Mouse (Mus musculus): ENCODE data around the gene Brsk2.
A peak's percentile ranks its signal among the peaks of the same experiment; 100 is the strongest.

The Brsk2 gene

DNA sequence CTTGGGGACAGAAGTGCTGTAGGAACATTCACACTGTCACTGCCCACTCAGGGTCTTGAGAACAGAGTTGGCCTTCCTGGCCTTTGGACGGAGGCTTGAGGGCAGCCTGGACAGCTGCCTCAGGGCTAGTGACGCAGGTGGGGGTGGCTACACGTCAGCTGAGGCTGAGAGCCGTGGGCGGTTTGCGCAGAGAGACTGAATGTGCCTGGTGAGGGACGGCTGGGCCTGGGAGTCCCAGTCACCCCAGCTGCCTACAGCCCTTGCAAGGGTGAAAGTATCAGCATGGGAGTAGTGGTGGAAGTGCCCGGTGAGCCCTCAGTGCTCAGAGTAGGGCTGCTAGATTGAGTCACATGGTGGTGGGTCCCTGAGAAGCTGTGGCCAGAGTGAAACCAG, 6.6 kb downstream of the Brsk2 start:
- DNase-seq (ENCODE audit: low read depth): no peak

DNA sequence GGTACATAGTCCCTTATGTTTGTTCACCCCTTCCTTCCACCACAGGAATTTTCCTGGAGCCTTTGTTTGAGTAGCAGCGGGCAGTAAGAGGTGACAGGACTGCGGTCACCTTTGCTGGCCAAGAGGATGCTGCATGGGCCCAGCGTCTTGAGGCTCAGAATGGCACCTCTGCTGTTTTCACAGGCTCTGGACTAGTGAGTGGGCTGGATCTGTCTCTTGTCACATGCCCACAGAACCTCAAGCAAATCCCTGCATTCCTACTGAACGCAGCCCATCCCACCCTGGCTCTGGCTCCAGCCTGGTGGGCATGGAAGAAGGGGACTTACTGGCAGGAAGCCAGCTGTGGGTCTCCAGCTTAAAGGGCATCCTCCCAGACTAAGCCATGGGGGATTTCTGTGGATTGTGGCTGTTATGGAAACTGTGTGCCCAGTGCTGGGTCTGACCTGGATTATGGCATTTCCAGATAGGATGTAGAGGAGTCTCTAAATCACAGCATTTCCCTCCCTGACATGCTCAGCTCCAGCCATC, 8.0 kb downstream of the Brsk2 start:
- DNase-seq (ENCODE audit: low read depth): no peak

DNA sequence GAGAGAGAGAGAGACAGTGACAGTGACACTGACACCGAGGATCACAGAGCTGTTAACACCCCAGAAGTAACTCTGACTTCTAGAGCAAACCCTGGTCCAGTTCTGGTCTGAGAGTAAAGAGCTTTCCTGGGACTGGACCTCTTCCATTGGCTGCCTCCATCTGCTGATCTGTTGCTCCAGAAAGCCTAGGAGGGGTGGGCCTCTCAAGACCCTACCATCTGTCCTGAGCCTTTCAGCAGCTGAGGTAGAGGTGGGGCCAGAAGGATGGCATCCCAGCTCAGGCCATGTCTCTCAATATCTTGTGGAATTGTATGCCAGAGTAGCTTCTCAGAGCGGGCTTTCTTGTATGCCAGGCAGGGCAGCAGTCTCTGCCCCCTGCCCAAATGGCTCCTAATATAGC, 8.7 kb downstream of the Brsk2 start:
- no peak for DNase-seq (ENCODE audit: low read depth)

DNA sequence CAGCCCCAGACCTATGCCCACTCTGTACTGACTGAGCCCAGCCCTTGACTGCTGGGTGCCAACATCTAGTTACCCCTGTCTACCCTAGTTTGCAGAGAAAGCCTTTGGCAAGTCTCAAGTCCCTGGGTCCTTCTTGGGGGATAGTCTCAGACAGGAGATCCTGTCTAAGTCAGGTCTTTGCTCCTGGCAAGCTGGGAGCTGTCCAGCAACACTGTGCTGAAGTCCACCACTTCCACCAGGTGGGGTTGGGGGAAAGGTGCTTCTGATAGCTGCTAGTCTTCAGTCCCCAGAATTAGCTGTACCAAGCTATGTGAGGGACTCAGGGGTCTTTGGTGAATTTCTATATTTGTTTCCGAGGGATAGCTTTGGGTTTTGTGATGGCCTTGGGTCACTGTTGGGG, 9.6 kb downstream of the Brsk2 start:
- peak; percentile 17 for DNase-seq (ENCODE audit: low read depth)

DNA sequence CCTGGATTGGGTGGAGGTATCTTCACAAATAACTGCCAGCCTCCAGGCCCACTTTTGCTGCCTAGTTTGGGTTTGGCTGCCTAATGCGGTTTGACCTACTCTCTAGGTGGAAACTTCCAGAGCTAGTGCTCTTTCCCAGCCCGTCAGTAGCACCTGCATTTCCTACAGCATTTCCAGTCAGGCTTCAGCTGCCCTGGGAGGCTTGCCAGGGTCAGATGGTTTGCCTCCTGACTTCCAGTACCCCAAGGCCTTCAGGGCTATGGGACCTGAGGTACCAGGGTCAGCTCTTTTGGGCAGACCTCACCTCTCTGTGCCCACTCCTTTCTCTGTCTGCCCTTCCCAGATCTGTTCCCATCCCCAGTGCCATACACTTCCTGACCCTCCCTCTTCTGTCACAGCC, 11.4 kb downstream of the Brsk2 start:
- DNase-seq (ENCODE audit: low read depth): no peak

DNA sequence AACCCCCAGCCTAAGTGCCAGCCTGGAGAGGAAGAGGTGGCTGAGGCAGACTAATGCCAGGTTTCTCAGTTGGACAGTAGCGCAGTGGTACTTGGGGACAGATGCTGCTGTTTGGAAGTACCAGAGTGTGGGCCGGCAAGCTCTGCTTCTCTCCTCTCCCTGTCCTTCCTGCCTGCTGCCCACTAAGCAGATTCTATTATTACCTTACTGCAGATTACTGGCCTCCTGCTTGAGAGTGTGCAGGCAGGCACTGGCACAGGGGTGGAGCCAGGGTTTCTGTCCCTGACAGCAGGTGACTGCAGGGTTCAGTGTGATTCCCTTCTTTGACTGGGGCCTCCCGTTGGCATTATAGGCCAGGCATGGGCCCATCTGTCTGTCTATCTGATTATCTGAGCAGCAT, 11.9 kb downstream of the Brsk2 start:
- DNase-seq (ENCODE audit: low read depth): no peak

DNA sequence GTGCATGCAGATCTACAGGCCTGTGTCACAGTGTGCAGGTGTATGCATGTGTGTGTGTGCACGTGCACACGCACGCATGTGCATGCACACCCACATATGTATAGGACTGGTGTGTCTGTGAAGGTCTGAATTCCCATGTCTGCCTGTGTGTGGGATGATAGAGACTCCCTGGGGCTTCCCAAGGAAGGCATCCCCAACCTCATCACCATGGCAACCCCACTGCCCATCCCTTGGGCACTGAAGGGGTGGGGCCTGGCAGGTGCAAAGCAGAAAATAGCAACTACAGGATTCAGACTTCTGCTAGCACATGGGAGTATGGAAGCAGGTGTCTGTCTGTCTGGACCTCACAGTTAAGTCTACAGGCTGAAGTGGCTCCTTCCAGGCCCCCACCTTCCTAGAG, 13.0 kb downstream of the Brsk2 start:
- DNase-seq (ENCODE audit: low read depth): no peak

DNA sequence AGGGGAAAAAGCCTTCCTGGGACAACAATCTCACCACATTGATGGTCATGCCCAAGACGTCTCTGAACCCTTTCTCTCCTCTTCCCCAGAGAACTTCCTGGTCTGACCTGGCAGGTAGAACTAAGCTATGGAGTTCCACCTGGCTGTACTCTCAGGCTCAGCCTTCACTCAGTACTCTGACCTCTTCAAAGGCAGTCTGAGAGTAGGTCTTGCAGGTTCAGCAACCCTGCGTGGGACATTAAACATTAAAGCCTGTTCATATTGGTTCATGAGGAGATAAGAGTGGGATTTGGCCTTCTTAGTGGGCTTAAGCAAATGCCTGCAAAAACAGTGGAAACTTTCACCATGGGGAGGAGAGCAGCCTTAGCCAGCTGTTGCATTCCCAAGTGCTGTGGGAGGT, 16.7 kb downstream of the Brsk2 start:
- DNase-seq (ENCODE audit: low read depth): no peak

DNA sequence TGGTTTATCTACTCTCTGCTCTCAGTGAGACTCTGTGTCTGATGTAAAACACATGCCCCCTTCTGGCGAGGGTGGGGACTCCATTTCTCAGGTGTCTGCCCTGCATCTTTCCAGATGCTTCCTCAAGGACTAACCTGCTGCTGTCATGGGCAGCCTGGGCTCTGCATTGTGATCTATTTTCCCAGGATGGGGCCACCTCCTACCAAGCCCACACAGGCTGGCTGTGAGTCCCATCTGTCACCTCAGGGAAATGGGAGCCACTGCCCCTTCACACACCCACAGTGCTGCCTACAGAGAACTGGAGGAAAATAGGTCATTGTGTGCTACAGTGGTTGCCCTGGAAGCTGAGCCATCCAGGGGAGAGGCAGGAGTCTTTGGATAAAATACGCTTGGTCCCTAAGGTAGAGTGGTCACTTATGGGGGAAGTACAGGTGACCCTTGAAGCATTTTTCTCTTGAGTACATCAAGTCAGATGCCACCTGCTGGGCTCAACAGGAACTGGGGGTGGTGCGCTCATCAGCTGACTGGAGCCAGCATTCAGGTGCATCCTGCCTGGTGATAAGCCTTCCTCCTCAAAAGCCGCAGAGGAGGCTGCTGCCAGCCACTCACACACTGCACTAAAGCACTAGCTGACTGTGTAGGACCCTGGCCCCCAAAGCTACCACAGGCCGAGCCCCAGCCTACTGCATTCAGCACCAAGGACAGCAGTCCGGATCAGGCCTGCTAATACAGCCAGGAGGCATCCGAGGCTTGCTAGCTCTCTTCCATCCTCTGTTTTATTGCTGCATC, 23.5 kb downstream of the Brsk2 start:
- DNase-seq (ENCODE audit: low read depth): peak; percentile 41

DNA sequence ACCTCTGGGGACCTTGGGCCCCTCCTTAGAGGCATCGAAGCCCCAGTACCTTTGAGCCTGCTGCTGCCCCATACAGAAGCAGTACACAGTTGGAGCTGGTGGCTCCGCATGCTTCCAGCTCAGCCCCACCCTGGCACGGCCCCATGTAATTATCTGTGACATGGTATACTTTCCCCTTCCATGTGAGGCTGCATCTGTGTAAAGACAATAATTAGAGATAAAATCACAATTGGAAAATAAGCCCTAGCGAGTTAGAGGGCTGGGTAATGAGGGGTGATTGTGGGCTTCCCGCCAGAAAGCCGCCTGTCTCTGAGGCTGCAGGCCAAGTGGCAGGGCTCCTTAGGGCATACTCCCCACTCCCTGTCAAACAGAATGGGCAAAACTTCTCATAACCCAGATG, 28.5 kb downstream of the Brsk2 start:
- no peak for DNase-seq (ENCODE audit: low read depth)

DNA sequence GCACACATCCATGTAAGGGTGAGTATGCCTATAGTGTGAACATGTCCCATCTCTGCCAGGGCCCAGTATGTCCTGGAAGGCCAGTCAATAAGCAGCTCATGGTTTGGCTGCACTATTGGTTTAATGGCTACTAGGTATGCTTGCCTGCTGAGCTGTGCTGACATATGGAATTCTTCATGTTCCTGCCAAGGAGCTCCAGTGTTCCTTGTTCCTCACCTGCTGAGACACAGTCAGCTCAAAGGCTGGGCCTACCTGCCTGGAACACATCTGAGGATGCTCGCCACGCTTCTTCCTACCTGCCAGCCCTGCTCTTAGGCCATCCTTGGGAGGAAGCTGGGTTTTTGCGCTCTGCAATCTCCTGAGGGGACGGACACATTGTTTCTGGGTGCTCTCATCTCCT, 29.7 kb downstream of the Brsk2 start:
- no peak for DNase-seq (ENCODE audit: low read depth)

DNA sequence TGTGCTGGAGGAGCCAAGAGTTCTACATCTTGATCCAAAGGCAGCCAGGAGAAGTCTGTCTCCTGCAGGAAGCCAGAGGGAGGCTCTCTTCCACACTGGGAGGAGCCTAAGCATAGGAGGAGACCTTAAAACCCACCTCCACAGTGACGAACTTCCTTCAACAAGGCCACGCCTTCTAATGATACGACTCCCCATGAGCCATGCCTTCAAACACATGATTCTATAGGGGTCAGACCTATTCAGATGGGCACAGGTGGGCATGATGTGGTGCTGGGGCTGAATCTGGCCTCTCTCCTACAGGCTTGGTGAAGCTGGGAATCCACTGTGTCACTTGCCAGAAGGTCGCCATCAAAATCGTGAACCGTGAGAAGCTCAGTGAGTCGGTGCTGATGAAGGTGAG, 31.7 kb downstream of the Brsk2 start:
- no peak for DNase-seq (ENCODE audit: low read depth)

DNA sequence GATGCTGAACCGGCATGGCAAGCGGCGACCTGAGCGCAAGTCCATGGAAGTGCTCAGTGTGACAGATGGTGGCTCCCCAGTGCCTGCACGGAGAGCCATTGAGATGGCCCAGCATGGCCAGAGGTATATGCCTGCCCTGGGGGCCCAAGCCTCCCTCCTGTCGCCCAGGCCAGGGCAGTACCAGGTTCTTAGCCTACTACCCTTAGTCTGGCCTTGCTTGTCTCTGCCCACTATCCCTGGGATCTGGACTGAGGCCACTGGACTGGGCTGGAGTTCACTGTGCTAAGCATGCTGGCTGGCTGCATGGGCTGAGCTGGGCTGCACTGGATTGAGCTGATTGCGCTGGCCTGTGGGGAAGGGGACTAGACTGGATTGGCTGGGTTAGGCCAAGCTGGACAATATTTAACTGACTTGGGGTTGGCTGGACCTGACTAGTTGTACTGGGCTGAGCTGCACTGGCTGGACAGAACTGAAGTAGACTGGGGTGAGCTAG, 38.8 kb downstream of the Brsk2 start:
- no peak for DNase-seq (ENCODE audit: low read depth)

DNA sequence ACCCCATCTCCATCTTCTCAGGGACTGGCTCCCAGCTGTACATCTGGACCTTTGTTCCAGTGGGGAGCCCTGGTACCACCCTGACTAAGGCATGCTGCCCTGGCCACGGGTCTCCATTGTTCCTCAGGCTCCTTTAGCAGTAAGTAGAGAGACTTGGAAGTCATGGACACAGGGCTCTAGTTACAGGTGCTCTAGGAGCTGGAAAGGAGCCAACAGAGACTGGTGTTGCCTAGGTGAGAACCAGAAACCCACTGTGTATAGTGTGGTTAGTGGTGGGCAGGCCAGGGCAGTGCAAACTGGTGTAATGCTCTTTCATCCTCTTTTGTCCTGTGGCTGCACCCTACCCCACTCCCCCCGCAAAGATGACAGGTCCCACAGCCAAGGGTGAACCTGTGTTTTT, 41.6 kb downstream of the Brsk2 start:
- DNase-seq (ENCODE audit: low read depth): no peak

DNA sequence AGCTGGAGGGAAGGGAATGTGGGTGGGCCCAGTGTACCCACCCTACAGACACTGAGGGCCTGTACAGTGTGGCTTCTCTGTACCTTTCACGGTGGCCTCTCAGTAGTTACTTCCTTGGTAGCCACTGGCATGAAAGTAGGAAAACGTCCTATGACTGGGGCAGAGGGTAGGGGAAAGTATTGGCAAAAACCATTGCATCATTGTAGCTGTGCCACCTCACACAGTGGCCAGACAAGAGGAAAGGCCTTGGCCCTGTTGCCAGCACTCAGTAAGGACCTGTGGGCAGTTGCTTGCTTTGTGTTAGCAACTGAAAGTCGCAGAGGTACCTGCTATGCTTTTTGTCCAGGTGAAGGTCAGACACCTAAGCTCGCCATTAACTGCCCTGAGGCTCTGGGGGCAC, 44.6 kb downstream of the Brsk2 start:
- DNase-seq (ENCODE audit: low read depth): no peak

DNA sequence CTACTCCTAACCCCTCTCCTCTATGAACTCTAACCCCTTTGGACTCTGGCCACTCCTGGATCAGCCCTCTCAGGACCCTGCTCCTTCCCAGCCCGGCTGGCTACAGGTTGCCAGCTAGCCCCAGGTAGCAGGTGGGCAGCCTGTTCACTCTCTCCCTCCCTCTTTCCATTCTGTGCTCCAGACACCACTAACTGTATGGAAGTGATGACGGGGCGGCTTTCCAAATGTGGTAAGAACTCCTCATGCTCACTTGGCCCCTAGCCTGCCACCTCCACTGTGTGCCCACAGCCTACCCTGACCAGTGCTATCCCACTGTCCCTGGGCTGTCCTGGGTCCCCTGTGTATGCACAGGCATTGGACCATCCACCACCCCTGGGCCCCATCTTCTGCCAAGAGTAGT, 51.1 kb downstream of the Brsk2 start:
- DNase-seq (ENCODE audit: low read depth): no peak

DNA sequence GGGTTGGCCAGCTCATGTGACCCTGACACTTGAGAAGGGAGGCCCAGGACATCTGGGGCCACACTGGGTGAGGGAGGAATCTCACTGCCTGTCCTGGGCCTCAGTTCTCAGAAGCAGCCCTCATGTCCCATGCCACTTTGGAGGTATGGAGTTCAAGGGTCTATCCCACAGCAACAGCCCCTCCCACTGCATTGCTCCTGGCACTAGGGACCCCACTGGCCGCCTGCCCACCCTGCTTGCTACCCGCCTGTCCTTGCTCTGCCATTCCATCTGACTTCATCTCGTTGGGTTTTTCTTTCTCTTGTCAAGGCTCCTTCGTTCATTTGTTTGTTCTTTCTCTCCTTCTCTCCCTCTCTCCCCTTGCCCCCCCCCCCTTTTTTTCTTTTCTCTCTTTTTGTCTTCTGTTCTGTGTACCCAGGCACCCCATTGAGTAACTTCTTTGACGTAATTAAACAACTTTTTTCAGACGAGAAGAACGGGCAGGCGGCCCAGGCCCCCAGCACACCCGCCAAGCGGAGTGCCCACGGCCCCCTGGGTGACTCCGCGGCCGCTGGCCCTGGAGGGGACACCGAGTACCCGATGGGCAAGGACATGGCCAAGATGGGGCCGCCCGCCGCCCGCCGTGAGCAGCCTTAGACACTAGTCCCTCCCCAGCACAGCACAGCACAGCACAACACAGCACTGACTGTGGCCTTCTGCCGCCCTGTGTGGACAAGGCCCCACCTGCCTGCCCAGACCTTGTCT, 52.2 kb downstream of the Brsk2 start:
- DNase-seq (ENCODE audit: low read depth): no peak

DNA sequence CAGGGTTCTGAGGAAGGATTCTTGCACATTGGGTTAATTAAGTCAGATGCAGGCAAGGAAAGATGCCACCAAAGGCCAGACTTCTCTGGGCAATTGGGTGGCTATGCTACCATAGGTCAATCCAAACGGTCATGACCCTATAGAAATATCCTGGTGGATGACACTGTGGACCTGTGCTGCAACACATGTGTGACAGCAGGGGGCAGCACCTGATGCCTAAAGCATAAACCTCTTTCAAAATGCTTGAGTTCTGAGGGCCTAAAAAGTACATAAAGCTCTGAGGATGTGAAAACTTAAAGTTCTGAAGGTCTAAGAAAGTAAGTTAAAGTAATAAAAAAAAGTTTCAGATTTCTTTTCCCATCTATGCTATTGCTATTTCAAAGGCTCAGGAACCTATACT, 67.0 kb downstream of the Brsk2 start:
- DNase-seq (ENCODE audit: low read depth): peak; percentile 24

DNA sequence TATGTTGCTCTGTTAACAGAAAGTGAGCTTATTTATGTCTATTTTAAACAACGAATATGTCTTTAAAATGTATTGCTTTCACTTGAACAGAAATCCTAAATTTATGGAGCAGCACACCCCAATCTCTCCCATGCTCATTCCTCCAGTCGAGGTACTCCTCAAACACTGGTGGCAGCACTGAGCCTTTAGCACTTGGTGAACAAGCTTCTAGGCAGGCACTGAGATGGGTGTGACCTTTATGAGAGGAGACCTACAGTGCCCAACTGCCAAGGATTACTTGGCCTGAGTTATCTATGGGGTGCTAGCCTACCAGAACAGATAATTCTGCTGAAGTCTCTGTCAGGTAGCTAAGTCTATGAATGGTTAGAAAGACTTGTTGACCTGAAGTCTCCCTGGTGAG, 70.1 kb downstream of the Brsk2 start:
- no peak for DNase-seq (ENCODE audit: low read depth)

DNA sequence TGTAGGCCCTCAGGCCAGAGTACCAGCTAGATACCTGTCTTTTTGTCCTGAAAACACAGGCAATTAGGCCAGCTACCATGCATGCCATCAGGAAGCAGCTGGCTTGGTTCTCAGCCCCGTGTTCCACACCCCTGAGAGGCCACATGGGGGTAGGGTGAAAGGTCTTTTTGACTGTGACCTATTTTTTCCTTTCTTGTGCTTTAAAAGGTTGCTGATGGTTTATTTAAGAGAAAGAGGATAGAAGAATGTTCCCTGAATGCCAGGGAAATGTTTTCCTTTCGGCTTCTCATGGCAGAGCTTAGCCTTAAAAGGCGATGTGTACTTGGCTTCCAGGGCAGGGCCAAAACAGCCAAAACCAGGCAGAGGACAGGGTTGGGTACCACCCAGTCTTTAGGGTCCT, 71.3 kb downstream of the Brsk2 start:
- no peak for DNase-seq (ENCODE audit: low read depth)

DNA sequence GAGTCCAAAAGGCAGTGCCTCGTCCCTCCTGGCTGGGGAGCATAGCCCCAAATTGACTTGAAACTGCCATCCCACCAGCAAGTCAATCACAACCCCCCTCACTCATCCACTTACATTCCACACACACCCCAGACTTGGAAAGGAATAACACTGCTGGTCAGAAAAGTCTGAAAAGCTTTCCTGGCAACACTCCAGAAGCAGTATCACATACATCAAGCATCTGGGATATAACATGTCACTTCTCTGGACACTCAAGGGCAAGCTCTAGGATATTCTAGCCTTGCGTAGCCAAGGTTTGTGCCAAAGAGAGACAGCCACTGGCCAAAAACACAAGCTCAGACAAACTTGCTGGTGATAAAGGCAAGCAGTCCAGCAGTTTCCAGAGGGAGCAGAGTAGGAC, 75.6 kb downstream of the Brsk2 start:
- no peak for DNase-seq (ENCODE audit: low read depth)

DNA sequence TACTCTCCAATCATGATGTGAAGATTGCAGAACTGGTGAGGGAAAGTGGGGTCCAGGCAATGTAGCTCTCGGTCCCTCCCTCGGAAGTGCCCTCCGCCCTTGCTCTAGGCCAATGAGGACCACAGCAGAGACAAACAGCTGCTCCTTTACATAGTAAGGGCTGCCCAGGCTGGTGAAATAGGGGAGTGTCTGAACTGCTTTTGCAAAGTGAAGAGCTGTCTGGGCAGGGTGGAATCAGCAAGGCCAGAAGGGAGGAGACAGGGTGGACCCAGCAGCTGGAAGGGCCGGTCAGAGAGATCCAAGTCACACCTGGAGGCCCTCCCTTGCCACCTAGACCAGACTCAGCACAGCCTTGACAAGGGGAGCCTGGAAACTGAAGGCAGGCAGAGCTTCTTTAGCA, 76.4 kb downstream of the Brsk2 start:
- DNase-seq (ENCODE audit: low read depth): no peak

DNA sequence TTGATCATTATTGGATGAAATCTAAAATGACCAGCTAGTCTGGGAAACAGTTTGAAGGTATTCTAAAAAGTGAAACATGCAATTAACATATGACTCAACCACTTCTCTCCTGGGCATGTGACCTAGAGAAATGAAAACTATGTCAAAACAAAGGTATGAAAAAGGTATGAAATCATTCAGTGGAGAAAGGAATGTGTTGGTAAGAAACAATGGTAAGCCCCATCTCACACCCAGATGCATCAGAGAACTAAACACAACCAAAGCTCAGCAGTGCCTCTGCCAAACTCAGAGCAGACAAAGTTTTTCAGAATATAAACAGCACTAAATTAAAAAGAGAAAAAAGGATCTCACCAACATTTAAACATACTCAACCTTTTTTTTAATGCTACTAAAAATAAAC, 80.5 kb downstream of the Brsk2 start:
- no peak for DNase-seq (ENCODE audit: low read depth)
